Mouse (Mus musculus): ENCODE data around the gene Nphp3. TPM values are rescaled to one million over a fixed set of nuclear protein-coding genes. Genes with fewer than 3 reads are reported as not detected.

The Nphp3 gene
- 6.4 and 7.2 TPM in 2 replicates for total RNA-seq (2012; rRNA removed)

GRCm38 (mm10) chr9:104001921-104002859, at the start of gene Nphp3:
Gene Nphp3 (plus strand): TSS chr9:104002544.
- TF ChIP-seq CHD2 (IDR thresholded peaks at IDR 0.05; ENCODE audit: low read depth, low read length) (no peak), MAFK (IDR thresholded peaks at IDR 0.05; ENCODE audit: insufficient read depth, low read depth, low read length) (no peak), ZC3H11A (IDR thresholded peaks at IDR 0.05; ENCODE audit: borderline replicate concordance, low read depth, low read length) (no peak), ZNF384 (IDR thresholded peaks at IDR 0.05; ENCODE audit: low read depth, low read length) (no peak), HCFC1 (IDR thresholded peaks at IDR 0.05; ENCODE audit: borderline replicate concordance, insufficient read depth, low read length) (no peak)
- DNase-seq (ENCODE audit: low read depth, low spot score) = peak; percentile 100
- H3K4me1 ChIP-seq (ENCODE audit: control insufficient read depth in 2 of 2, insufficient read depth in 2 of 2, low read length in 2 of 2, poor library complexity in 1 of 2) = peaks cover 0 to 3% of the 10 kb centered on the region in 2 experiments; a peak in 2 of 4 replicates
- in situ Hi-C loops (cut with MboI; ENCODE audit: low sequenced_read_pairs in 2 of 2, unreplicated experiment in 2 of 2) = no loop called here
- H3K9ac ChIP-seq (ENCODE audit: insufficient read depth, low read depth, low read length, poor library complexity, severe bottlenecking) = peak within 1 kb of the TSS; percentile 64
- no peaks in the 10 kb centered on the region for H3K36me3 ChIP-seq (ENCODE audit: control insufficient read depth, insufficient read depth, low read length, poor library complexity, severe bottlenecking)
- H3K4me3 ChIP-seq (ENCODE audit: insufficient read depth in 1 of 2, low read depth in 1 of 2, low read length in 2 of 2, poor library complexity in 1 of 2, severe bottlenecking in 1 of 2) = peak within 1 kb of the TSS; percentile 86 to 100
- H3K27ac ChIP-seq (ENCODE audit: insufficient read depth, low read depth, low read length, poor library complexity, severe bottlenecking) = 0 out of 2 replicates have a peak within 1 kb of the TSS, but pooled peaks have one; percentile 32
- H3K9me3 ChIP-seq (ENCODE audit: control insufficient read depth, insufficient read depth, low read depth, low read length) = no peaks in the 10 kb centered on the region

DNA sequence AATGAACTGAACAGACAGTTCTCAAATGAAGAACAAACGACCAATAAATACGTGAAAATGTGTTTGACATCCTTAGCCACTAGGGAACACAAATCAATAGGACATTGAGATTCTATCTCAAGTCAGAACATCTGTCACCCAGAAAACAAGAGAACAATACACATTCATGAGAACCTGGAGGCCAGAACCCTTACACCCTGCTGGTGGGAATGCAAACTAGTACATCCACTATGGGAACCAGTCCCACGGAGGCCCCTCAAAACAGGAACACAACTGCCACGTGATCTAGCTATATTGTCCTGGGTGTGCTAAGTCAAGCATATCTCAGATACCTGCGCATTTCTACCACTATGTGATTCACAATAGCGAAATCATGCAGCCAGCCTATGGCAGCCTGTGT, 43.6 kb upstream of the Nphp3 start:
- no peak for DNase-seq (ENCODE audit: low read depth, low spot score)
- Histone ChIP-seq H3K9ac (ENCODE audit: insufficient read depth, low read depth, low read length, poor library complexity, severe bottlenecking) (no peak overlapping the region), H3K27ac (ENCODE audit: insufficient read depth, low read depth, low read length, poor library complexity, severe bottlenecking) (no peak overlapping the region), H3K4me3 (ENCODE audit: insufficient read depth in 1 of 2, low read depth in 1 of 2, low read length in 2 of 2, poor library complexity in 1 of 2, severe bottlenecking in 1 of 2) (no peak overlapping the region), H3K9me3 (ENCODE audit: control insufficient read depth, insufficient read depth, low read depth, low read length) (no peaks in the 10 kb centered on the region), H3K4me1 (ENCODE audit: control insufficient read depth in 2 of 2, insufficient read depth in 2 of 2, low read length in 2 of 2, poor library complexity in 1 of 2) (no peaks in the 10 kb centered on the region), H3K36me3 (ENCODE audit: control insufficient read depth, insufficient read depth, low read length, poor library complexity, severe bottlenecking) (no peaks in the 10 kb centered on the region)
- TF ChIP-seq ZC3H11A (IDR thresholded peaks at IDR 0.05; ENCODE audit: borderline replicate concordance, low read depth, low read length) (no peak), MAFK (IDR thresholded peaks at IDR 0.05; ENCODE audit: insufficient read depth, low read depth, low read length) (no peak), CHD2 (IDR thresholded peaks at IDR 0.05; ENCODE audit: low read depth, low read length) (no peak), ZNF384 (IDR thresholded peaks at IDR 0.05; ENCODE audit: low read depth, low read length) (no peak), HCFC1 (IDR thresholded peaks at IDR 0.05; ENCODE audit: borderline replicate concordance, insufficient read depth, low read length) (no peak)
- in situ Hi-C loops (cut with MboI; ENCODE audit: low sequenced_read_pairs in 2 of 2, unreplicated experiment in 2 of 2) = no loop called here

- no peak overlapping the region for H3K9ac ChIP-seq (ENCODE audit: insufficient read depth, low read depth, low read length, poor library complexity, severe bottlenecking)
- no peaks in the 10 kb centered on the region for H3K4me1 ChIP-seq (ENCODE audit: control insufficient read depth in 2 of 2, insufficient read depth in 2 of 2, low read length in 2 of 2, poor library complexity in 1 of 2)
- H3K9me3 ChIP-seq (ENCODE audit: control insufficient read depth, insufficient read depth, low read depth, low read length) = no peaks in the 10 kb centered on the region
- TF ChIP-seq CHD2 (IDR thresholded peaks at IDR 0.05; ENCODE audit: low read depth, low read length) (no peak), MAFK (IDR thresholded peaks at IDR 0.05; ENCODE audit: insufficient read depth, low read depth, low read length) (no peak), ZC3H11A (IDR thresholded peaks at IDR 0.05; ENCODE audit: borderline replicate concordance, low read depth, low read length) (no peak)
- in situ Hi-C loops (cut with MboI; ENCODE audit: low sequenced_read_pairs in 2 of 2, unreplicated experiment in 2 of 2) = no loop called here
- H3K36me3 ChIP-seq (ENCODE audit: control insufficient read depth, insufficient read depth, low read length, poor library complexity, severe bottlenecking) = no peaks in the 10 kb centered on the region
- peak; percentile 20 for DNase-seq (ENCODE audit: low read depth, low spot score)
- H3K27ac ChIP-seq (ENCODE audit: insufficient read depth, low read depth, low read length, poor library complexity, severe bottlenecking) = no peak overlapping the region
- no peak overlapping the region for H3K4me3 ChIP-seq (ENCODE audit: insufficient read depth in 1 of 2, low read depth in 1 of 2, low read length in 2 of 2, poor library complexity in 1 of 2, severe bottlenecking in 1 of 2)
Measured at GRCm38 (mm10) chr9:103959989-103960388, 42.4 kb upstream of the Nphp3 start.

- Histone ChIP-seq H3K4me3 (ENCODE audit: insufficient read depth in 1 of 2, low read depth in 1 of 2, low read length in 2 of 2, poor library complexity in 1 of 2, severe bottlenecking in 1 of 2) (no peak overlapping the region), H3K27ac (ENCODE audit: insufficient read depth, low read depth, low read length, poor library complexity, severe bottlenecking) (no peak overlapping the region), H3K9ac (ENCODE audit: insufficient read depth, low read depth, low read length, poor library complexity, severe bottlenecking) (no peak overlapping the region), H3K4me1 (ENCODE audit: control insufficient read depth in 2 of 2, insufficient read depth in 2 of 2, low read length in 2 of 2, poor library complexity in 1 of 2) (peaks cover 0 to 2% of the 10 kb centered on the region in 2 experiments; a peak in 2 of 4 replicates), H3K36me3 (ENCODE audit: control insufficient read depth, insufficient read depth, low read length, poor library complexity, severe bottlenecking) (no peaks in the 10 kb centered on the region), H3K9me3 (ENCODE audit: control insufficient read depth, insufficient read depth, low read depth, low read length) (no peaks in the 10 kb centered on the region)
- in situ Hi-C loops (cut with MboI; ENCODE audit: low sequenced_read_pairs in 2 of 2, unreplicated experiment in 2 of 2) = loop anchor here in 1 of 2 experiments (10.0 kb wide), 2 partner anchors 372 to 502 kb away; no protein-coding TSS in a partner anchor
- TF ChIP-seq HCFC1 (IDR thresholded peaks at IDR 0.05; ENCODE audit: borderline replicate concordance, insufficient read depth, low read length) = no peak
- TF ChIP-seq ZNF384 (IDR thresholded peaks at IDR 0.05; ENCODE audit: low read depth, low read length) = 0 out of 2 replicates have a peak, but pooled peaks have one; percentile 11
- TF ChIP-seq CHD2 (IDR thresholded peaks at IDR 0.05; ENCODE audit: low read depth, low read length) = no peak
- peak; percentile 72 for TF ChIP-seq ZC3H11A (IDR thresholded peaks at IDR 0.05; ENCODE audit: borderline replicate concordance, low read depth, low read length)
- TF ChIP-seq MAFK (IDR thresholded peaks at IDR 0.05; ENCODE audit: insufficient read depth, low read depth, low read length) = peak; percentile 7; the same call in 1 of the 2 replicates
- peak; percentile 54 for DNase-seq (ENCODE audit: low read depth, low spot score)
Measured at GRCm38 (mm10) chr9:103996496-103996895, 5.8 kb upstream of the Nphp3 start.

All from ES-E14 (cell line).